Mouse (Mus musculus) stomach, postnatal 0 days (tissue): Measurements from ENCODE around the gene AC109138.7.

Source experiments
- CTCF ChIP-seq: IDR thresholded peaks from 2 replicates; pipeline ENCODE4 v1.5.1; 2016; ENCODE audit warnings: antibody characterized with exemption, low read depth, mild to moderate bottlenecking, moderate library complexity
- EP300 ChIP-seq: optimal IDR thresholded peaks from 2 replicates; pipeline ENCODE3; 2016; ENCODE audit warnings: antibody characterized with exemption

DNA sequence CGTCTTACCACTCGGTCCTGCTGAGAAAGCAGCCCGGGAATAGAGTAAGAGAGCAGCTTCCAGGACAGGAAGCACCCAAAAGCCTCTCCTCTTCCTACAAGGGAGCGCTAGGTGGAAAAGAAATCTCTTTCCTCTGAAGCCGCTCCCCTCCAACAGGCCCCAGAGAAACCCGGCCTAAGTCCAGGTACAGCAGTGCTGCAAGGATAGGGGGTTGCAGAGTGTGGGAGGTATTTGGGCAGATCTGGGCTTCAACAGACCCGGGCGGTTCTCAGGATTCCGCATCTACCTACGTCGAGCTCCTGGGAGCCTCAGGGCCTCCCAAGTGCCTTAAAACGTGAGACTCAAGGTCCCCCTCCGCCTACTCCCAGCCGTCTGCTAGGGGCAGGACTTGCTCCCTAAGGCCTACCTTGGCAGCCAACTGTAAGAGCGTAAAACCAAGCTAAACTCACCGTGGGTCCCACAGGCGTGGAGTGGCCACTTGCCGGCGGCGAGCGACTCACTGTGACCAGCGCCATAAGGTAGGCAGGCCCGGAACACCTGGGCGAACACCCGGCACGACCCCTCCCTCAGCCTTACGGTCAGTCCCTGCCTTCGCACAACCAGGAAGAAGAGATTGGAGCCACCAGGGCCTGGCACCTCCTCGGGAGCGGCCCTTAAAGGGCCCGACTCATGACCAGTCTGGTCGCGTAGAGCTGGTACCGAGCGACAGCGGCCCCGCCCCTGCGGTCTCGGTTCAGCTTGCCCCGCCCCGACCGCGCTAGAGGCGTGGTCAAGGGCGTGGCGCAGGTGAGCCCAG is 54.6 kb downstream of the AC109138.7 start, which contains the start of gene Ssh3:
- TF ChIP-seq CTCF (no peak), EP300 (no peak)
